Mouse (Mus musculus) heart, embryonic 11.5 days (tissue): Measurements from ENCODE around the gene Jag2. TPM values are rescaled to one million over a fixed set of nuclear protein-coding genes. Genes with fewer than 3 reads are reported as not detected.

Source experiments
- ATAC-seq: fragments of 200-750 bp; cut with Nextera tagmentation; replicated peaks from 2 replicates; pipeline ENCODE4 v1.8.0; 2017; ENCODE audit warnings: moderate library complexity; ENCODE audit not compliant: insufficient number of reproducible peaks, low FRiP score, low TSS enrichment
- H3K27ac ChIP-seq: fragments of 300-500 bp; sonication (generic); 2 replicates; pipeline ENCODE4 v1.5.1; 2014; ENCODE audit warnings: mild to moderate bottlenecking, low read depth, low read length
- H3K27me3 ChIP-seq: fragments of 300-500 bp; sonication (generic); 2 replicates; pipeline ENCODE4 v1.6.1; 2014; ENCODE audit warnings: mild to moderate bottlenecking, low read length, mixed read lengths; ENCODE audit not compliant: control insufficient read depth, insufficient read depth
- H3K36me3 ChIP-seq: fragments of 300-500 bp; sonication (generic); 2 replicates; pipeline ENCODE4 v1.6.1; 2014; ENCODE audit warnings: mild to moderate bottlenecking, low read length, moderate library complexity, mixed read lengths; ENCODE audit not compliant: control insufficient read depth, insufficient read depth
- H3K4me1 ChIP-seq: fragments of 300-500 bp; sonication (generic); 2 replicates; pipeline ENCODE4 v1.6.1; 2014; ENCODE audit warnings: low read length; ENCODE audit not compliant: control insufficient read depth, insufficient read depth
- H3K4me2 ChIP-seq: fragments of 300-500 bp; sonication (generic); 2 replicates; pipeline ENCODE4 v1.6.1; 2014; ENCODE audit warnings: mild to moderate bottlenecking, moderate library complexity
- H3K4me3 ChIP-seq: fragments of 300-500 bp; sonication (generic); 2 replicates; pipeline ENCODE4 v1.5.1; 2014; ENCODE audit warnings: low read depth, low read length
- H3K9ac ChIP-seq: fragments of 300-500 bp; sonication (generic); 2 replicates; pipeline ENCODE4 v1.6.1; 2014; ENCODE audit warnings: mild to moderate bottlenecking, low read depth, low read length, moderate library complexity
- H3K9me3 ChIP-seq: fragments of 300-500 bp; sonication (generic); replicated peaks from 2 replicates; pipeline ENCODE4 v1.6.1; 2016; ENCODE audit warnings: low read length; ENCODE audit not compliant: control insufficient read depth
- whole genome bisulfite sequencing: fragments of 180-500 bp; shearing (Covaris S2); extraction: QIAGEN DNeasy Blood & Tissue Kit; methylation state at CpG from one replicate; pipeline ENCODE4 v1.1.7; 2014; ENCODE audit not compliant: insufficient replicate concordance; 5-methylcytosine and 5-hydroxymethylcytosine counted together
- polyA plus RNA-seq: library from polyadenylated mRNA; unstranded; fragments of >200 nt; fragmentation: Nextera tagmentation; extraction: Ambion mirVana; gene quantifications from 2 replicates; pipeline ENCODE4 v1.2.1, GENCODE M21; 2014

Jag2 gene
- polyA plus RNA-seq, 1 experiment from 2014 or later: 2.2 TPM

GRCm38 (mm10) chr12:112885465-112885864, 44.1 kb downstream of the Jag2 start:
- ATAC-seq: no peak
- Histone ChIP-seq H3K27me3 (peaks cover 8% of the 10 kb centered on the region), H3K4me1 (no peaks in the 10 kb centered on the region), H3K9me3 (no peaks in the 10 kb centered on the region; the same call in 1 of the 2 replicates), H3K36me3 (no peaks in the 10 kb centered on the region), H3K9ac (no peak overlapping the region), H3K27ac (no peak overlapping the region), H3K4me3 (no peak overlapping the region), H3K4me2 (no peak overlapping the region)
- 63% methylated on average over 7 of the region's 7 CpGs for WGBS

- Histone ChIP-seq H3K9me3 (no peaks in the 10 kb centered on the region), H3K27ac (no peak overlapping the region), H3K9ac (no peak overlapping the region), H3K27me3 (peaks cover 47% of the 10 kb centered on the region), H3K4me2 (no peak overlapping the region), H3K4me3 (no peak overlapping the region), H3K4me1 (peaks cover 15% of the 10 kb centered on the region), H3K36me3 (no peaks in the 10 kb centered on the region)
- 57% methylated on average over 6 of the region's 6 CpGs for WGBS
- ATAC-seq: no peak
Observed at GRCm38 (mm10) chr12:112881301-112881815, 48.2 kb downstream of the Jag2 start.

GRCm38 (mm10) chr12:112880661-112881060, 48.9 kb downstream of the Jag2 start:
- ATAC-seq: no peak
- Histone ChIP-seq H3K27me3 (peaks cover 54% of the 10 kb centered on the region), H3K36me3 (no peaks in the 10 kb centered on the region), H3K4me2 (no peak overlapping the region), H3K27ac (no peak overlapping the region), H3K4me3 (no peak overlapping the region), H3K9ac (no peak overlapping the region), H3K9me3 (no peaks in the 10 kb centered on the region), H3K4me1 (peaks cover 18% of the 10 kb centered on the region)
- 60% methylated on average over 4 of the region's 4 CpGs for WGBS

- no peaks in the 10 kb centered on the region for H3K36me3 ChIP-seq
- peaks cover 63% of the 10 kb centered on the region for H3K27me3 ChIP-seq
- H3K4me3 ChIP-seq: no peak overlapping the region
- H3K4me2 ChIP-seq: no peak overlapping the region
- no peaks in the 10 kb centered on the region for H3K9me3 ChIP-seq
- peaks cover 18% of the 10 kb centered on the region for H3K4me1 ChIP-seq
- no peak for ATAC-seq
- 66% methylated on average over 5 of the region's 5 CpGs for WGBS
- no peak overlapping the region for H3K27ac ChIP-seq
- H3K9ac ChIP-seq: no peak overlapping the region
Observed at GRCm38 (mm10) chr12:112879731-112880130, 49.8 kb downstream of the Jag2 start.

- Histone ChIP-seq H3K9ac (peak overlapping the region; percentile 56; the same call in 1 of the 2 replicates), H3K4me1 (peaks cover 28% of the 10 kb centered on the region), H3K4me2 (peak overlapping the region; percentile 78), H3K9me3 (no peaks in the 10 kb centered on the region), H3K4me3 (peak overlapping the region; percentile 42), H3K27ac (no peak overlapping the region), H3K36me3 (no peaks in the 10 kb centered on the region), H3K27me3 (peaks cover 75% of the 10 kb centered on the region)
- under 1% methylated on average over 28 of the region's 37 CpGs for WGBS
- no peak for ATAC-seq
Observed at GRCm38 (mm10) chr12:112877607-112878020, 52.0 kb downstream of the Jag2 start.

- H3K4me2 ChIP-seq: peak overlapping the region; percentile 78
- H3K4me1 ChIP-seq: peaks cover 28% of the 10 kb centered on the region
- H3K27ac ChIP-seq: no peak overlapping the region
- H3K9ac ChIP-seq: peak overlapping the region; percentile 56; the same call in 1 of the 2 replicates
- no peak for ATAC-seq
- H3K27me3 ChIP-seq: peaks cover 79% of the 10 kb centered on the region
- H3K9me3 ChIP-seq: no peaks in the 10 kb centered on the region
- H3K4me3 ChIP-seq: peak overlapping the region; percentile 42
- H3K36me3 ChIP-seq: no peaks in the 10 kb centered on the region
- 4% methylated on average over 17 of the region's 17 CpGs for WGBS
Observed at GRCm38 (mm10) chr12:112877073-112877576, 52.5 kb downstream of the Jag2 start.

GRCm38 (mm10) chr12:112876332-112877072, 53.1 kb downstream of the Jag2 start:
- WGBS: 4% methylated on average over 28 of the region's 28 CpGs
- no peaks in the 10 kb centered on the region for H3K9me3 ChIP-seq
- no peak overlapping the region for H3K27ac ChIP-seq
- no peak overlapping the region for H3K9ac ChIP-seq
- H3K27me3 ChIP-seq: peaks cover 78% of the 10 kb centered on the region
- peak overlapping the region; percentile 42 for H3K4me3 ChIP-seq
- H3K4me2 ChIP-seq: peak overlapping the region; percentile 78
- no peak; the same call in 1 of the 2 replicates for ATAC-seq
- peaks cover 28% of the 10 kb centered on the region for H3K4me1 ChIP-seq
- H3K36me3 ChIP-seq: no peaks in the 10 kb centered on the region

- Histone ChIP-seq H3K4me1 (peaks cover 33% of the 10 kb centered on the region), H3K27me3 (peaks cover 82% of the 10 kb centered on the region), H3K4me2 (no peak overlapping the region), H3K4me3 (no peak overlapping the region), H3K27ac (no peak overlapping the region), H3K9me3 (no peaks in the 10 kb centered on the region), H3K9ac (no peak overlapping the region), H3K36me3 (no peaks in the 10 kb centered on the region)
- ATAC-seq: peak; percentile 21; the same call in 1 of the 2 replicates
- WGBS: 19% methylated on average over 16 of the region's 16 CpGs
Observed at GRCm38 (mm10) chr12:112875225-112876013, 54.2 kb downstream of the Jag2 start.
